Mouse (Mus musculus) adrenal gland, postnatal 25 days (tissue): ENCODE results near the gene Gm10961. TPM values are rescaled to one million over a fixed set of nuclear protein-coding genes. Genes with fewer than 3 reads are reported as not detected.

ENCODE experiments used
- DNase-seq: peaks from one replicate; pipeline ENCODE4 v3.0.0; 2021; ENCODE audit warnings: mixed read lengths
- total RNA-seq: library from RNA; stranded (reverse); gene quantifications from 2 replicates; pipeline ENCODE4 v1.2.3, GENCODE M21; 2021

Gene Gm10961
- total RNA-seq, 1 experiment from 2014 or later: not detected

- DNase-seq: no peak
These were observed 33.5 kb downstream of the Gm10961 start for GRCm38 (mm10) chr3:107664641-107665040.

DNA sequence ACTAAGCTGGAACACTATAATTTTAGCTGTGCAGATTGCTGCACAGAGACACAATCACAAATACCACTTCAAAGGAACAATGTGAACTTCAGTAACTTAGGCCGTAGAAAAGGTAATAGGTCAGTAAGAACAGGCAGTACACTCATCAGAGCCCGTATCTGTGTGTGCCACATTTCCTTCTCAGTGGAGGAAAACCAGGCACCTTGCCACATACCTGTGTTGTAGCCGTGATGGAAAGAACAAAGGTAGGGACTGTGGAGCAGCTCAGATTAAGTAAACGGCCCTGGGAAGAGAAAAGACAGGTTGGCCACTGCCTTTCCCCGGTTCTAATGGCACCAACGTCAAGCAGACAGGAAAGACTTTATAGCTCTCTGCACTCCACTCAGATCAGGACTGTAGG lies 36.3 kb downstream of the Gm10961 start:
- no peak for DNase-seq

GRCm38 (mm10) chr3:107668786-107669185 lies 37.7 kb downstream of the Gm10961 start:
- DNase-seq: no peak

DNA sequence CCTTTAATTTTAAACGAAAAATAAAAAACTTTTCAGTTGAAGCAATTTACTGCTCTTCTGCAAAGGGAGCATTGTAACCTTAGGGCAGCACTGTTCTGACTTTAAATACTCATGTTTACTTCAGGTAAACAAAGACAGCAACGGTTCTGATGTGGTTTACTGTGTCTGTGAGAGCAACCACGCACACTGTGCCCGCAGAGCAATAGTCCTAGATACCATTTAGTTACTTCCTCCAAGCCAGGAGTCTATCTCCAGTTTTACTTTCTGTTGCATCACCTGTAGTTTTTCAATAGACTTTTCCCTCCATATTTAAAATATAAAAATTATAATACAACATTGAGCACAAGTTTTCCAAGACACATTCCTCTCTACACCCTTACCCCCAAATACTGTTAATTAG lies 39.4 kb downstream of the Gm10961 start:
- DNase-seq: no peak

DNA sequence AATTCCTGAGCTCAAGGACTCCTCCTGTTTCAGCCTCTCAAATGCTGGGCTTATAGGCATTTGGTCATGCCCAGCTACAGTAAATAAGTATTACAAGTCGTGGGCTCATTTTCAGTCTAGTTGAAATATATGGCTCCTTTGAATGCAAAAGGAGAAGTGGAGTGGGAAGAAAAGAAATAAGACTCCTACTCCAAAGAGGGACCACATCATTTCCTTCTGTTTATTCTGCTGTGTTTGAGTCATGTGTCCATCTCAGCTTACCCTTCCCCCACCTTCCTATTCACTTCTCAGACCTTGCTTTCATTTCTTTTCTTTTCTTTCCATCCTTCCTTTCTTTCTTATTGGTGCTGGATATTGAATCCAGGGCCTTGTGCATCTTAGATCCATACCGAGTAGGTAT lies 40.4 kb downstream of the Gm10961 start:
- DNase-seq: no peak

- peak; percentile 29 for DNase-seq
These were observed 49.9 kb downstream of the Gm10961 start for GRCm38 (mm10) chr3:107680790-107681576.

Other genes with a start within 250 kb of the Gm10961 start
- gene Kcnc4, start 171.8 kb upstream of the Gm10961 start, total RNA-seq: 7.6 and 8.3 TPM in 2 replicates
- 2.1 and 2.7 TPM in 2 replicates for gene Slc6a17, start 113.3 kb upstream of the Gm10961 start, total RNA-seq
- not detected in 2 replicates for gene Ubl4b, start 76.2 kb upstream of the Gm10961 start, total RNA-seq
- gene Alx3, start 36.3 kb upstream of the Gm10961 start, total RNA-seq: not detected in 2 replicates
- 33.3 and 38.3 TPM in 2 replicates for gene Strip1, start 372 bp downstream of the Gm10961 start, total RNA-seq
- 211 and 235 TPM in 2 replicates for gene Ahcyl1, start 65.2 kb downstream of the Gm10961 start, total RNA-seq
- gene Csf1, start 129.1 kb downstream of the Gm10961 start, total RNA-seq: 14.7 and 15.1 TPM in 2 replicates
- gene Eps8l3, start 245.9 kb downstream of the Gm10961 start, total RNA-seq: not detected in 2 replicates